Mouse (Mus musculus): ENCODE results near the gene Lrrc20. TPM values are rescaled to one million over a fixed set of nuclear protein-coding genes. Genes with fewer than 3 reads are reported as not detected.
A peak's percentile ranks its signal among the peaks of the same experiment; 100 is the strongest.

The Lrrc20 gene
- total RNA-seq, 2 experiments from 2014 or later = 23.2 to 25.2 TPM

GRCm38 (mm10) chr10:61468900-61469299 lies 6.7 kb upstream of the Lrrc20 start:
- DNase-seq (ENCODE audit: low spot score in 2 of 2) = no peak

GRCm38 (mm10) chr10:61473640-61474039 lies 2.0 kb upstream of the Lrrc20 start:
- DNase-seq (ENCODE audit: low spot score in 2 of 2) = no peak

GRCm38 (mm10) chr10:61474344-61474743 lies 1.3 kb upstream of the Lrrc20 start:
- no peak for DNase-seq (ENCODE audit: low spot score in 2 of 2)

DNA sequence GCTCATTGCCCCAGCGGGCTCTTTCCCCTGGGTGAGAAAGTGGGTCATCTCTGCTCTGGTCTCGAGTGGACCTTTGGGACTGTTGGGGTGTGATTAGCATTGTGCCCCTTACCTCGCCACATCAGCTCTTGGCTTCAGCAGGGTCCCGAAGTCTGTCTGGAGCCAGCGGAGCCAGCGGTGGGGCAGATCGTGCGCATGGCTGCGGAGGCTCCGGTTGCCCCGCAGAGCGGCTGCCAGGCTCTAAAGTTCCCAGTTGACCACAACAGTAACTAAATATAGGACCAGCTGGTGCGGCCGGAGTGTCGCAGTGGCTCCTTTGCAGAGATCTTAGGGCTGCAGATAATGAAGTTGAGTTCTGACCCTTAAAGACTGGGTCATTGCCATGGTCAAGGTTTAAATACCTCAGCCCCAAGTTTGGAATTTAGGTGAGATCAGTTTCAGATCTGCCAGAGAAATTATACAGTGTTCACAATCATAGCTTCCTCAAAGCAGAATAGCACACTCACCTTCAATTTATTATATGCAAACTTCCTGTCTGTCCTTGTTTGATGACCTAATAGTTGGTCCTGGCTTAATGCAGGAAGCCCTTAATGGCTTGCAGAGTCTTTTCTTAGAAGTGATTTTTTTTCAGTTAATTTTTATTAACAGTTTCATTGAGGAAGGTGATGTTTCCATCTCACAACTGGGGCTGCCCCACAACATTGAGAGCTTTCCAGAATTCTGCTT lies 1.0 kb downstream of the Lrrc20 start:
- no peak for DNase-seq (ENCODE audit: low spot score in 2 of 2)

DNA sequence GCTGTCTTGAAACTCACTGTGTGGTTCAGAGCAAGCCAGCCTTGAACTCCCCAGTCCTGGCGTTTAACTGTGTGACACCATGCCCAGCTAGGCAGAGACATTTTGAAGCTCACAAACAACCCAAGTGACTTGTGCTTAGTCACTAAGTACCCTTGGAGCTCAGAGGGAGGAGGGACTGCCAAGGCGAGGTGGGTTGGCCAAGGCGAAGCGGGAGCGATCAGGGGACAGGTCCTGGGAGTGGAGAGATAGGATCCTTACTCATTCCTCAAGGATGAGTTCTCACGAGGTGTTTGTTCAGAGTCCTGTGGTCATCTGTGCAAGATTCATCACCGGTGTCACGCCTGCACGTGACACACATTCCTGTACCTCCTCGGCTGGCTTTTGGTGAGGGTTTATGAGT lies 3.9 kb downstream of the Lrrc20 start:
- no peak for DNase-seq (ENCODE audit: low spot score in 2 of 2)

GRCm38 (mm10) chr10:61479927-61480326 lies 4.3 kb downstream of the Lrrc20 start:
- DNase-seq (ENCODE audit: low spot score in 2 of 2) = no peak

DNA sequence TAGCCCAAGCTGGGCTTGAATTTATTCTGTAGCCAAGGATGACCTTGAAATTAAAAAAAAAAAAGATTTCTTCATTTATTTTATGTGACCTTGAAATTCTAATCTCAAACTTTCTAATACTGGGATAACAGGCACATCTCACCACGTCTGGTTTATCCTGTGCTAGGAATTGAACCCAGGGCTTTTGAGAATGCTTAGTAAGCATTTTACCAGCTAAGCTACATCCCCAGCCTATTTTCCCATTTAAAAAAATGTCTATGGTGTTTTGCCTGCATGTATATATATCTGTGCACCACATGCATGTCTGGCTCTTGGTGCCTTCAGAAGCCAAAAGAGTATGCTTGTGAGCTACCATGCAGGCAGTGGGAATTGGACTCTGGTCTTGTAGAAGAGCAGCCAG lies 4.9 kb downstream of the Lrrc20 start:
- no peak for DNase-seq (ENCODE audit: low spot score in 2 of 2)

- no peak for DNase-seq (ENCODE audit: low spot score in 2 of 2)
These were observed 7.2 kb downstream of the Lrrc20 start for GRCm38 (mm10) chr10:61482771-61483170.

GRCm38 (mm10) chr10:61484801-61485200 lies 9.2 kb downstream of the Lrrc20 start:
- no peak for DNase-seq (ENCODE audit: low spot score in 2 of 2)

DNA sequence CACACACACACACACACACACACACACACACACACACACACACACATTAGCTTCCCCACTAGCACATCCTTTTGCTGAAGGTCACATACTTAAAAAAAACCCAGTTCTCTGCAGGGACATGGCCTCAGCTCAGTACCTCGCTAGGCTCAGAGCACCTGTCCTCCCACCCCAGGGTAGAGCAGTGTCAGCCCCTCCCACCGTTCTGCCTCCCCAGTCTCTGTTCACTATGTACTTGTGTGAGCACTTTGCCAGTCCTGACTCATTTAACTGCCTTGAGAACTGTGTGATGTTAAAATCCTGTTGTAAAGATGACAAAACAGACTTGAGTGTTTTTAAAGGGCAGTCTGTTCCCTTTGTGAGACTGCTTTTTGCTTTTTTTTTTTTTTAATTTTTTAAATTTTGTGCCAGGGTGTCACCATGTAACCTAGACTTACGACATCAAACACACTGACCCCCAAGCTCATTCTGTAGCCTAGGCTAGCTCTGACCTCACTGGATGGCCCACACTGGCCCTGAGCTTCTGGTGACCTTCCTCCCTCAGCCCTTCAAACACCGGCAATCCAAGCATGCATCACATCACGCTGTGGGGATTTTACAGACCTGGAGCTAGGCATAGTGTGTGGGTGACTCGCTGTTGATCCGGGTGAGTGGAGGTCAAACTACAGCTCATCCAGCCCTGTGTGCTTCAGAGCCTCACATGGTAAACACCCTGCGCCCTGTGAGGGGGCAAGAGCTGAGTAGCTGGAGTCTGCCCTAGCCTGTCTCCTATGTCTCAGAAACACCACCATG lies 11.1 kb downstream of the Lrrc20 start:
- DNase-seq (ENCODE audit: low spot score in 2 of 2) = peak in 1 of 2 experiments; percentile 31

GRCm38 (mm10) chr10:61488522-61489110 lies 13.0 kb downstream of the Lrrc20 start:
- DNase-seq (ENCODE audit: low spot score in 2 of 2) = no peak

DNA sequence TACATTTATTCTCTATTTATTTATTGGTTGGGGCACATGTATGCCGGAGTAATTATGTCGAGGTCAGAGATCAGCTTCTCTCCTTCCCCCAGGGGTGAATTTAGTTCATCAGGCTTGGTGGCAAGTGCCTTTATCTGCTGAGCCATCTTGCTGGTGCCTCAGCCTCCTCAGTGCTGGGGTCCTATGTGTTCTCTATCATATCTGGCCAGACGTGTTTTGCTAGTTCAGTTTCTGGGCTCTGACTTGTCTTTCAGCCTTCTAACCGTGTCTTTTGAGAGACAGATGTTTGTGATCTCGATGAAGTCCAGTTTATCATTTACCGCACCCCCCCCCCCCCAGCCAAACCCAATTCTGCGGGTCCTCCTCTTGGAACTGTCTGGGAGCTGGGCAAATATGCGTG lies 16.0 kb downstream of the Lrrc20 start:
- no peak for DNase-seq (ENCODE audit: low spot score in 2 of 2)

GRCm38 (mm10) chr10:61492040-61492439 lies 16.4 kb downstream of the Lrrc20 start:
- DNase-seq (ENCODE audit: low spot score in 2 of 2) = peak; percentile 71 to 80

DNA sequence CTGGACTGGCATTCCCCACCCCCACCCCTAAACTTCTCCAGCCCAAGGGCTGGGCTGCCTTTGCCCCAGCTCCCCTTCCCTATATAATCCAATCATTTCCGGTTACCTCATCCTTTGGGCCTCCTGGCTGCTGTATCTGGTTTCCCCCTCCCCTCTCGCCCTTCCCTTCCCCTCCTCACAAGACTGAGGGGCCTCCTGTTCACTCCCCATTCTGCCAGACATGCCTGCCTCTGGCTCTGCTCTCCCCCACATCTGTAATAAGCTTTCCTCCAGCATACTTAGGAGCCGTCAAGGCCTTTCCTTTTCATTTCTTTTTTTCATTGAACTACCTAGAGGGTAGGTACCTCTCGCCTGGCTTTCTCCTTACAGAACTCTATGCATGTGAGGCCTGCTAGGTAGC lies 19.9 kb downstream of the Lrrc20 start:
- DNase-seq (ENCODE audit: low spot score in 2 of 2) = no peak

- no peak for DNase-seq (ENCODE audit: low spot score in 2 of 2)
These were observed 20.6 kb downstream of the Lrrc20 start for GRCm38 (mm10) chr10:61496231-61496630.

DNA sequence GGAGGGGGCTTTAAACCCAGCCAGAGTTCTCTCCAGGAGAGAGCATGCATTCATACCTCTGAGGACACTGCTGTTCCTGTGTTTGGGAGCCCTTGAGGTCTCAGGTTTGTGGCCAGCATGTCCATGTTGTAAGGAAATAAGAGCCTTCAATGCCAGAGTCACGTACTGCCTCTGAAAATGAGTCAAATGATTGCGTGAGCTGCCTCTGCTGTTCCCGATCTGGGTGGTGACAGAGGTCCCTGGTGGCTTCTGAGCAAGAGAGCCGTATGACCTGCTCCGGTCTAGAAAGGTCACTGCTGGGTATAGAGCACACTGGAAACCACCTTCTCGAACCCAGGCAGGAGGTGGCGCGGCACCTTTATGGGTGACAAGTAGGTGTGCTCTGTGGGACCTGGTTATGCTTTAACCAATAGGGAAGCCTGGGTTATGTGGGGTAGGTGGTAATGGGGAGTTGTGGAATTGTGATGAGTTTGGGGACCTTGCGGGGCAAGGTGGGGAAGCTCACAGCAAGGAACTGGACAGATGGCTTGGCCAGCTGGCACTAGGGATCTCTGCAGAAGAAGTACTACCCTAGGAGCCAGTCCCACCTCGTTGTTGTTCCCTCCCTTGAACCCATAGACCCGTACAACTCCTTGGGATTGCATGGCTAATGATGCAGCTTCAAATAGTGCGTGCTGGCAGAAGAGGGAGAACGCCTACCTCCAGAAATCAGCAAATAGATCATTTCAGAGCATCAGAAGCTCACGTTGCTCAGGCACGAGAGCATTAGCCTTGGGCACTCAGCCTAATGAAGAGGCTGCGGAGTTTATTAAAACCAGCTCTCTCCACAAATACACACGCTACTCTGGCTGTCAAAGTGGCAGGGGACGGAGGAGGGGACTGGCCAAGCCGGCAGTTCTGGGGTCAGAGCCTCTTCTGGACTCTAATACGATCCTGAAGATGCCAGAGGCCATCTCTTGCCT lies 24.2 kb downstream of the Lrrc20 start:
- DNase-seq (ENCODE audit: low spot score in 2 of 2) = peak; percentile 27 to 66

DNA sequence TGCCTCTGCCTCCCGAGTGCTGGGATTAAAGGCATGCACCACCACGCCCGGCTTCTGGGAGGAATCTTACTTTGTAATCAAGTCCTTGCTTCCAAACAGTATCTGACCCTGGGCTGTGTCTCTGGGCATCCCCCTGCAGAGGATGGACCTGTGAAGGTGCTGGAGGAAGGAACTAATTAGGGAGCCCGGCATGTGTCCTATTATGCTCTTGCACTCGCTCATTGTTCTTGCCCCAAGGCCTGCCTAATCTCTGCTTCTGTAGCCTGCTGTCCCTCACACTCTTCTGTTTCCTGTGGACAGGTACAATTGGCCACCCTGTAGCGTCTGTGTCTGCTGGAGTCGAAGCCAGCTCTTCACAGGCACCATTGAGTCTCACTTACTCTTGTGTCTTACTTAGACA lies 25.2 kb downstream of the Lrrc20 start:
- no peak for DNase-seq (ENCODE audit: low spot score in 2 of 2)

GRCm38 (mm10) chr10:61504073-61504472 lies 28.5 kb downstream of the Lrrc20 start:
- DNase-seq (ENCODE audit: low spot score in 2 of 2) = no peak

DNA sequence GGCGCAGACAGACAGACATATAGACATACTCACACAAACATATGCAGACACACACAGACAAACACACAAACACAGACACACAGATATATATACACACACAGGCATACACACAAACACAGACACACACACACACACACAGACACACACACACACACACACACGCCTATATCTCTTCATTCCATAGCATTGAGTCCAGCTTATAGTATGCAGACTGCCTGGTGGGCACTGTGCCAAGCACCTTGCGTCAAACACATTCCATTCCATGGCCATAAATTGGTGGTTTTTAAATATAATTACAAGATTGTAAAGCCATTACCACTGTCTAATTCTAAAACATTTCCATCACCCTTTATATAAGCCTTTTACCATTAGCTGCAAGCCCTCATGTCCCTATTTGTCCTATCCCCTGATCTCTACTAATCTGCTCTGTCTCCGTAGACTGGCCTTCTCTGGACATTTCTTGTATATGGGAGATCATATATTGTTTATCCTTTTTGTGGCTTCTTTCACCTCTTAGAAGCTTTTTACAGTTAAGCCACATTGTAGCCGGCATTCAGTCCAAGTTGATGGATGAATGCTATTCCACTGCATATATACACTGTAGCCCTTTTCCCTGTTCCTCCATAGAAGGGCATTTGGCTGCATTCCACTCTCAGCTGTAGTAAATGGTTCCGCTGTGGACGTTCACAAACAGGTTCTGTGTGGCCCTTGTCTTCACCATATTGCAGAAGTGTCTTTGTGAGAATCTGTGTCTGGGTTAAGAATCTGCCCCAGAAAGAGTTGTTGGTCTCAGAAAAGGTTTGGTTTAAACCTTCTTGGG lies 31.0 kb downstream of the Lrrc20 start:
- no peak for DNase-seq (ENCODE audit: low spot score in 2 of 2)

GRCm38 (mm10) chr10:61509873-61510272 lies 34.3 kb downstream of the Lrrc20 start:
- no peak for DNase-seq (ENCODE audit: low spot score in 2 of 2)
